Mouse (Mus musculus) lung, embryonic 15.5 days (tissue): ENCODE measurements at regions not wholly inside any gene's neighbourhood (a gene's known extent, or its start where the extent isn't known, plus 50 kb on each side); places are given as distances from the start of the nearest gene placed in this dataset.

Experiments
- ATAC-seq: fragments of 200-750 bp; cut with Nextera tagmentation; 2 replicates; pipeline ENCODE4 v1.8.0; 2017; ENCODE audit warnings: moderate number of reproducible peaks, borderline replicate concordance; ENCODE audit not compliant: low FRiP score, low TSS enrichment; ENCODE audit errors: extremely low read depth
- H3K27ac ChIP-seq: fragments of 300-500 bp; sonication (generic); 2 replicates; pipeline ENCODE4 v1.5.1; 2015; ENCODE audit warnings: moderate library complexity, mild to moderate bottlenecking, inconsistent platforms
- H3K27me3 ChIP-seq: fragments of 300-500 bp; sonication (generic); 2 replicates; pipeline ENCODE4 v1.6.1; 2015; ENCODE audit warnings: inconsistent platforms
- H3K36me3 ChIP-seq: fragments of 300-500 bp; sonication (generic); 2 replicates; pipeline ENCODE4 v1.6.1; 2015; ENCODE audit warnings: inconsistent platforms
- H3K4me1 ChIP-seq: fragments of 300-500 bp; sonication (generic); 2 replicates; pipeline ENCODE4 v1.6.1; 2015; ENCODE audit warnings: inconsistent platforms
- H3K4me2 ChIP-seq: fragments of 300-500 bp; sonication (generic); 2 replicates; pipeline ENCODE4 v1.6.1; 2015; ENCODE audit warnings: inconsistent platforms, mild to moderate bottlenecking, moderate library complexity
- H3K4me3 ChIP-seq: fragments of 300-500 bp; sonication (generic); 2 replicates; pipeline ENCODE4 v1.5.1; 2015; ENCODE audit warnings: mild to moderate bottlenecking, inconsistent platforms
- H3K9ac ChIP-seq: fragments of 300-500 bp; sonication (generic); 2 replicates; pipeline ENCODE4 v1.6.1; 2015; ENCODE audit warnings: inconsistent platforms
- H3K9me3 ChIP-seq: fragments of 300-500 bp; sonication (generic); 2 replicates; pipeline ENCODE4 v1.6.1; 2016; ENCODE audit warnings: inconsistent platforms
- WGBS: fragments of 180-500 bp; shearing (Covaris S2); methylation state at CpG from one replicate; pipeline ENCODE4 v1.1.7; 2015; 5-methylcytosine and 5-hydroxymethylcytosine counted together

DNA sequence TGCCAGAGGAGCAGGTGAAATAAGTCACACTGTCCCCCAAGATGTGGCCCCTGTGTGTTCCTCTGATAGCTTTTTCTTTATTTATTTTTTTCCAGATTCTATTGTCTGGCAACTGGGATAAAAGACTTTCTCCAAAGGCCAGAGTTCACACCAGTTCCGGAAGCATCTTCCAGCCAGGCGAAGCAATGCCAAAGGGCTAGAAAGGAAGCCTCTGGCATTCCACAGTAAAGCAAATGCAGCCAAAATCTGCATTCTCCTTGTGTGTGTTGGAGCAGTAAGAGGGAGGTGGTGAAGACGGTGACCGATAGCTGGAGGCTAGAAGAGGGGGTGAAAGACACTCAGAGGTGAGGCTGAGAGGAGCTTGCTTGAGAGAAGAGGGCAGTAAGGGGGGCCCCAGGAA, 185.0 kb upstream of the Zfp637 start:
- peaks cover 12% of the 10 kb centered on the region for H3K4me1 ChIP-seq
- H3K36me3 ChIP-seq: no peaks in the 10 kb centered on the region
- 71% methylated on average over 4 of the region's 4 CpGs for WGBS
- no peak for ATAC-seq
- no peak overlapping the region for H3K4me2 ChIP-seq
- H3K9me3 ChIP-seq: no peaks in the 10 kb centered on the region
- H3K9ac ChIP-seq: no peak overlapping the region
- no peak overlapping the region for H3K4me3 ChIP-seq
- no peaks in the 10 kb centered on the region for H3K27me3 ChIP-seq
- no peak overlapping the region for H3K27ac ChIP-seq

DNA sequence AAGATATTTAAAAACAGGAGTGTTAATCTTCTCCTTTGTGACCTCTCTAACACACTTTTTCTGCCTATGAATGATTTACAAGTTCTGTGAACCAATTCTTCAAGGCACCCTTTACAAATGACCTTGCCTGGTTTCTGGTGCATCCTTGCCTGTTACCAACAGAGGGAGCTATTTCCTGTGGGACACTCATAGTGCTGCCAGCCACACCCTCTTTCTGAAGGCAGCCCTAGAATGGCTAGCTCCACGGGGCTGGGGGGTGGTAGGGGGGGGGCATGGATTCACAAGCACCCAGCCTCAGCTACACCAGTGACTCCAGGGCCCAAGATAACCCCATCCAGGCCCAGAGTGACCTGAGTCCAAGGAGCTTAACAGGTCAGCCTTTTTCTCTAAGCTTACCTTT, 180.4 kb upstream of the Zfp637 start:
- no peak overlapping the region for H3K27ac ChIP-seq

DNA sequence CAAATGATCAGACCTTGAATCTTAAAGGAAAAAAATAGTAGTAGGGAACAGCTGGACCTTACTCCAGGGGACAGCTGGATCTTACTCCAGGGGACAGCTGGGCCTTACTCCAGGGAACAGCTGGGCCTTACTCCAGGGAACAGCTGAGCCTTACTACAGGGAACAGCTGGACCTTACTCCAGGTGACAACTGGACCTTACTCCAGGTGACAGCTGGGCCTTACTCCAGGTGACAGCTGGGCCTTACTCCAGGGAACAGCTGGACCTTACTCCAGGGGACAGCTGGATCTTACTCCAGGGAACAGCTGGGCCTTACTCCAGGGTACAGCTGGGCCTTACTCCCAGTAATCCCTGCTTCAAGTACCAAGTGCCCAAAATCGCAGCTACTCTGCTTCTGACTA, 178.3 kb upstream of the Zfp637 start:
- Histone ChIP-seq H3K27ac (no peak overlapping the region), H3K4me1 (no peaks in the 10 kb centered on the region), H3K4me2 (no peak overlapping the region), H3K4me3 (no peak overlapping the region), H3K36me3 (no peaks in the 10 kb centered on the region), H3K9ac (no peak overlapping the region), H3K9me3 (no peaks in the 10 kb centered on the region), H3K27me3 (no peaks in the 10 kb centered on the region)
- no peak for ATAC-seq
- 89% methylated on average over 1 of the region's 1 CpGs for WGBS

More for the DNA sequence above, 180.4 kb upstream of the Zfp637 start:
- no peaks in the 10 kb centered on the region for H3K4me1 ChIP-seq
- H3K27me3 ChIP-seq: no peaks in the 10 kb centered on the region
- no peak overlapping the region for H3K9ac ChIP-seq
- no peaks in the 10 kb centered on the region for H3K36me3 ChIP-seq
- H3K9me3 ChIP-seq: no peaks in the 10 kb centered on the region
- H3K4me2 ChIP-seq: no peak overlapping the region
- 14% methylated on average over 1 of the region's 1 CpGs for WGBS
- no peak overlapping the region for H3K4me3 ChIP-seq
- no peak for ATAC-seq

DNA sequence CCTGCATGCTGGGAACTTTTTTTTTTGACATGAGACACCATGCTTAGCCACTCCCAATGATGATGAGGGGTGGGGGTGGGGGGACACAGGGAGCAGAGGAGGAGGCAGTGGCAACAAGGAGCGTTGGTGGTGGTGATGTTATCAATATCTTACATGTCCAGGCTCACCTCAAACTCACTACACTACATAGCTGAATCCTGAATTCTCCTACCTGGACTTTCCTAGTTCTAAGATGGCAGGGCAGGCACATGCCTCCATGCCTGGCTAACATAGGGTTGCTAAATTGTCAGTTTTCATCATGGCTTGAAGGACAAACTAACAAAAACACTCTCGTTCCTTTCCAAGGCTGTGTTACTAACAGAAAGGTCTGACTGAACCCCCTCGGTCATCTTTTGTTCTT, 170.6 kb upstream of the Zfp637 start:
- no peak overlapping the region for H3K27ac ChIP-seq
- peaks cover 3% of the 10 kb centered on the region; the same call in 1 of the 2 replicates for H3K4me1 ChIP-seq
- H3K27me3 ChIP-seq: no peaks in the 10 kb centered on the region
- ATAC-seq: no peak
- 63% methylated on average over 3 of the region's 3 CpGs for WGBS
- no peak overlapping the region for H3K4me2 ChIP-seq
- no peak overlapping the region for H3K4me3 ChIP-seq
- H3K9ac ChIP-seq: no peak overlapping the region
- no peaks in the 10 kb centered on the region for H3K36me3 ChIP-seq
- H3K9me3 ChIP-seq: no peaks in the 10 kb centered on the region

DNA sequence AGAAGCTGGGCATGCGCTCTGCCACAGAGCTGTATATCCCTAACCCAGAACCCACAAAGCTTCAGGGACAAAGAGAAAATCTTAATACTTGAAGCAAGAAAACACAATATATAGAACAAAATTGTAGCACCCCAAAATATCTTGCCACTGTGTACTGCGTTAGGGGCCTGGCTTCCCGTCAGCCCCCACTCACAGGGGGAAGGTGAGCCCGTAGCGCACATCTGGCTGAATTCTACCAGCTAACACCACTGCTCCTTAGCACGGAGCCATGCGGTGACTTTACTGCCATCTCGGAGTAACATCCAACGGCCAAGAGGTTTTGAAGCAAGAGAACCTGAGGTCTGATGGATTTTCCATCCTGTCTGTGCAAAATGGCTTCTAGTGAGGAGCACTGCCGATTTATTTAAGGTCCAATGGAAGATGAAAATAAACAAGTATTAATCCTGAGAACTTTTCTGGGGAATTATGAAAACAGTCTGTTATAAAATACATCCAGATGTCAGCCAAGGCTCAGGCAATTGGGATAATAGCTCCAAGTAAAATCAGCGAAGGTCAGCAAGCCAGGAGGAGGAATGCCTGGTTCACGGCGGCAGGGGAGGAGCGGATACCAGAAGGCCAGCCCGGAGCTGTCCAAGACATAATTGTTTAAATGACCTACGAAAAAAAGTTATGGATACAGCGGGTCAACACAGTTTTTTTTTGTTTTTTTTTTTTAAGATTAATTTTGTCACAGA, 170.0 kb upstream of the Zfp637 start:
- Histone ChIP-seq H3K4me2 (no peak overlapping the region), H3K27me3 (no peaks in the 10 kb centered on the region), H3K4me3 (no peak overlapping the region), H3K9ac (no peak overlapping the region), H3K27ac (no peak overlapping the region), H3K36me3 (no peaks in the 10 kb centered on the region), H3K9me3 (no peaks in the 10 kb centered on the region), H3K4me1 (peaks cover 3% of the 10 kb centered on the region; the same call in 1 of the 2 replicates)
- ATAC-seq: no peak
- 49% methylated on average over 17 of the region's 17 CpGs for WGBS

DNA sequence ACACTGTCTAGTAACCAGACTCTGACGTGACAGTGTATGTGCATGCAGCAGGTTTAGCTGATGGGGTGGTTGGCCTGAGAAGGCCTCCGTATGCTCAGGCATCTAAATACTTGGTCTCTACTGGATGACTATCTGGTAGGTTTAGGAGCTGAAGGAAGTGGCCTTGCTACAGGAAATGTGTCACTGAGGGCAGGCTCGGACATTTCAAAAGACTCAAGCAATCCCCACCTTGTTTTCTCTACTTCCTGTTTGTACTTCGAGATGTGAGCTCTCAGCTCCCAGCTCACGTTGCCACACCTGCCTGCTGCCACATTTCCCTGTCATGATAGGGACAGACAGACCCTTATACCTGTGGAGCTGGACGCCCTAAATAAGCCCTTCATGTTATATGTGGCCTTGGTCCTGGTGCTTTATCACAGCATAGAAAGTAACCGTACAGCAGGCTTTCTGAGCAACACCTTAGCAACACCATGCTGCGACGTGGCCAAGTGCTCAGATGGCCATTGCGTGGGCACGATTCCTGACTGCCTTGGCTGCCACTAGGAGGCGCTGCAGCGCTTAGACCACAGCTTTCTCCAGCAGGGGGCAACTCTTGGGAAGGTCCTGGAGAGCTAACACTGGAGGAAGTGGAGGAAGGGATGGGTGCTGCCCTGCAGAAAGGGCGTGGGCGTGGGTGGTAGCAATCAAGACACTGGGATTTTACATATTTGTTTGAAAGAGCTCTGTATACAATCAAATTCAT, 165.8 kb upstream of the Zfp637 start:
- no peak for ATAC-seq
- no peaks in the 10 kb centered on the region for H3K27me3 ChIP-seq
- 52% methylated on average over 15 of the region's 15 CpGs for WGBS

DNA sequence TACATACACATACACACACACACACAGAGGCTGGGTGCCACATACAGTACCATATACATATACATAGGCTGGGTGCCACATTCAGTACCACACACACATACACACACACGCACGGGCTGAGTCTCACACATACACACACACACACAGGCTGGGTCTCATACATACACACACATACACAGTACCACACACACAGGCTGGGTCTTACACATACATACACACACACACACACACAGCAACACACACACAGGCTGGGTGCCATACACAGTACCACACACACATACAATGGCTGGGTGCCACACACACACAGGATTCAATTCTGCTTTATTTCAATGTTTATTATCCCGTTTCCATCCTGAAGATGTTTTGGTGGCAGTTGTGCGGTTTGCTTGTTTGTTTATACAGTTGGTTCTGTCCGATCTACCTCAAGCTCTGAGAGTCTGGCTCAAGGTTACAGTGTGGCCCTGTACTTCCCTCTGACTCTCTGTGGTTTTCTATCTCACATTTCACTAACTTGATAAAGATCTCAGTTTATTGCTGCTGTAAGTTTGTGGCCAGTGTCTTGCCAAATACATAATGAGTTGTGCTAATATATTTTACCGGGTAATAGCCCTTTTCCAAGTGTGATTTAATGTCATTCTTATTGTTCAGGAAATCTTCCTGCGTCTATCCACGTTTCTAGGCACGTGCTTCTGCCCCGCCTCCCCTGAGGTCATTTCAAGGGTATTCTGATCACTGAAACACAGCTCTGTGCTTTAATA, 164.7 kb upstream of the Zfp637 start:
- no peak for ATAC-seq
- 0 out of 2 replicates have a peak, but pooled peaks cover 11% of the 10 kb centered on the region for H3K4me1 ChIP-seq
- H3K9ac ChIP-seq: no peak overlapping the region

More for the DNA sequence above, 165.8 kb upstream of the Zfp637 start:
- H3K4me1 ChIP-seq: peaks cover 11% of the 10 kb centered on the region; the same call in 1 of the 2 replicates
- no peak overlapping the region for H3K4me3 ChIP-seq
- H3K9ac ChIP-seq: no peak overlapping the region
- H3K4me2 ChIP-seq: no peak overlapping the region
- no peaks in the 10 kb centered on the region for H3K9me3 ChIP-seq
- no peak overlapping the region for H3K27ac ChIP-seq
- no peaks in the 10 kb centered on the region for H3K36me3 ChIP-seq

DNA sequence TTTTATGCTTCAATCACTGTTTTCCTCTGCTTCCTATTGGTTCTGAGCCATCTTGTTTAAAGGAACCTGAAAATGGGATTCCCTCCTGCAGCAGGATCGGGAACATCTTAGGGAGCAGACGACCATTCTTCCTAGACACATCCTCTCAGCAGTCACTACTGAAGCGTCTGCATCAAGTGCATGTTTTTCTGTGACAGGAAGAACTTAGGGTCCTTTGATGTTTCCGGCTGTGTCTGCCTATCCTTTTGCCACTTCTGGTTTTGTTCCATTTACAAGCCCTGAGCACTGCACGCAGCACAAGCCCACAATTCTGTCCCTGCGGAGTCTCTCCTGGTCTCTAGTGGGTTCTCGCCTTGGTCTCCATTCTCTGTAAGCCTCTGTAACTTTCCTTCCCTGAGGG, 163.9 kb upstream of the Zfp637 start:
- WGBS: 45% methylated on average over 7 of the region's 7 CpGs
- H3K27ac ChIP-seq: no peak overlapping the region

More for the DNA sequence above, 164.7 kb upstream of the Zfp637 start:
- 47% methylated on average over 10 of the region's 10 CpGs for WGBS
- Histone ChIP-seq H3K4me3 (no peak overlapping the region), H3K27ac (no peak overlapping the region), H3K4me2 (no peak overlapping the region), H3K27me3 (no peaks in the 10 kb centered on the region), H3K9me3 (no peaks in the 10 kb centered on the region), H3K36me3 (no peaks in the 10 kb centered on the region)

DNA sequence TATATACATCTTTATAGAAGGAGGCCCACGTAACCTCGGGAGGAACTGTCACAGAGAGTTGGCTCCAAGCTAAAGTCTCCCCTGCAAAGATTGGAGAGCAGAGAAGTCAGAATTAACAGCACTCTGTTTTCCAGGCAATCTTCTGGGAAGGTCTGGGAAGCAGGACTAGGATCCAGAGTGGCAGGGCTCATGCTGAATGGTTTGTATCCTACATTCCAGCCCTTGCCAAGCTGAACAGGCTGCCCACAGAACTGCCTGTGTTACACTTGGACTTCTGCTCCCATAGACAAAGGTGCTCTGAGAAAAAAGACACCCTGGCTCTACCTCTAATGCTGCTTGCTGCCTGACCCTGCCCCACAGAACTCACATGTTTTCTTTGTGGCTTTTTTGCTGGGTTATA, 163.2 kb upstream of the Zfp637 start:
- no peaks in the 10 kb centered on the region for H3K9me3 ChIP-seq
- no peaks in the 10 kb centered on the region for H3K27me3 ChIP-seq
- no peaks in the 10 kb centered on the region for H3K36me3 ChIP-seq
- WGBS: 85% methylated on average over 2 of the region's 2 CpGs
- H3K4me1 ChIP-seq: 0 out of 2 replicates have a peak, but pooled peaks cover 8% of the 10 kb centered on the region
- no peak for ATAC-seq
- no peak overlapping the region for H3K27ac ChIP-seq
- H3K4me2 ChIP-seq: no peak overlapping the region
- no peak overlapping the region for H3K4me3 ChIP-seq
- no peak overlapping the region for H3K9ac ChIP-seq

More for the DNA sequence above, 163.9 kb upstream of the Zfp637 start:
- no peak for ATAC-seq
- H3K4me2 ChIP-seq: no peak overlapping the region
- no peaks in the 10 kb centered on the region for H3K36me3 ChIP-seq
- H3K4me1 ChIP-seq: 0 out of 2 replicates have a peak, but pooled peaks cover 8% of the 10 kb centered on the region
- no peak overlapping the region for H3K4me3 ChIP-seq
- H3K9ac ChIP-seq: no peak overlapping the region
- no peaks in the 10 kb centered on the region for H3K9me3 ChIP-seq
- no peaks in the 10 kb centered on the region for H3K27me3 ChIP-seq

DNA sequence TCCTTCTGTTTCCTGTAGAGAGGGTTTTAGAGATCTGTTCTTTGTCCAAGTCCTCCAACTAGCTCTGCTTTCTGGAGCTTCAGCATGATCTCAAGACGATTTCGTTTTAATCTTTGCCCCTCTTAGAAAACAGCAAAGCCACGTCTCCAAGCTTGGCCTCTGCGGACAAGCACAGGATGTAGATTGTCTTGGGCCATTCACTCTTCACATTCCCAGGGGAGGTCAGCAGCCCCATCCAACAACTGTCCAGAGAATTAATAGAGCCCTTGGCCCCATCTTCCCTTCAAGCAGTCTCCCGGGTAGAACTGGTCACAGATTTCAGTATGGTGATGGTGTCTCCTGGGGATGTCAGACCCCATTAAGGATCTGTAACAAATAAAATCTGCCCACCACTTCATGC, 162.7 kb upstream of the Zfp637 start:
- ATAC-seq: no peak
- Histone ChIP-seq H3K9ac (no peak overlapping the region), H3K4me1 (0 out of 2 replicates have a peak, but pooled peaks cover 8% of the 10 kb centered on the region), H3K4me3 (no peak overlapping the region), H3K27me3 (no peaks in the 10 kb centered on the region), H3K27ac (no peak overlapping the region), H3K4me2 (no peak overlapping the region), H3K9me3 (no peaks in the 10 kb centered on the region), H3K36me3 (no peaks in the 10 kb centered on the region)
- WGBS: 49% methylated on average over 5 of the region's 5 CpGs

DNA sequence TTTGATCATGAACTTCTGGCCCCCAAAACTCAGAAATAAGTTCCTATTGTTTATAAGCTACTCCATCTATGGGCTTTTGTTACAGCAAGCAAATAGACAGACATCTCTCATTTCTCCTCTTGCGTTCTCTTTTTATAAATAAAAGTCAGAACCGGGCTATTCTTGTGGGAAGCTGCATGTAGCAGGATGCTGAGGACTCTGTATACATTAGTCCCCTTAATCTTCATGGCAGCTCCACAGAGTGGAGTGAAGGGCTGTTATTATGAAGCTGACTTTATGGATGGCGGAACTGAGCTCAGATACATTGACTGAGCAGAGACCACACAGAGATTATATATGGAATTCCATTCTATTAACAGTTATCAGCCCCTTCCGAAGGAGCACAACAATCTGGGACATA, 162.1 kb upstream of the Zfp637 start:
- Histone ChIP-seq H3K27me3 (no peaks in the 10 kb centered on the region), H3K9me3 (no peaks in the 10 kb centered on the region), H3K36me3 (no peaks in the 10 kb centered on the region), H3K4me2 (no peak overlapping the region), H3K9ac (no peak overlapping the region), H3K4me1 (0 out of 2 replicates have a peak, but pooled peaks cover 8% of the 10 kb centered on the region), H3K27ac (no peak overlapping the region), H3K4me3 (no peak overlapping the region)
- WGBS: 30% methylated on average over 4 of the region's 4 CpGs
- peak; percentile 65; the same call in 1 of the 2 replicates for ATAC-seq
